Mouse (Mus musculus): ENCODE measurements around the gene Cenpl. TPM values are rescaled to one million over a fixed set of nuclear protein-coding genes. Genes with fewer than 3 reads are reported as not detected.

Gene Cenpl
- polyA plus RNA-seq, 1 experiment = 9.5 TPM

- peaks cover 32% of the 10 kb centered on the region for H3K36me3 ChIP-seq (ENCODE audit: control insufficient read depth, insufficient read depth, low read length)
- H3K4me3 ChIP-seq (ENCODE audit: control insufficient read depth, insufficient read depth, low read length) = no peak overlapping the region
- DNase-seq = no peak
- no peak overlapping the region for H3K27ac ChIP-seq (ENCODE audit: control insufficient read depth, insufficient read depth, low read length)
- WGBS = 11% methylated on average over 1 of the region's 1 CpGs
- H3K27me3 ChIP-seq (ENCODE audit: control insufficient read depth, insufficient read depth, low read length) = no peaks in the 10 kb centered on the region
- TF ChIP-seq CTCF (IDR thresholded peaks at IDR 0.05; ENCODE audit: borderline replicate concordance, control insufficient read depth, extremely low read depth, insufficient read depth, low read length, poor library complexity) (no peak), POLR2A (IDR thresholded peaks at IDR 0.05; ENCODE audit: control insufficient read depth, extremely low read depth, insufficient read depth, low read length, poor library complexity) (no peak)
- peaks cover 4% of the 10 kb centered on the region; the same call in 1 of the 2 replicates for H3K4me1 ChIP-seq (replicated peaks; ENCODE audit: control insufficient read depth, insufficient read depth, low read length)
Measured at GRCm38 (mm10) chr1:161037026-161037425, 33.5 kb upstream of the Cenpl start.

DNA sequence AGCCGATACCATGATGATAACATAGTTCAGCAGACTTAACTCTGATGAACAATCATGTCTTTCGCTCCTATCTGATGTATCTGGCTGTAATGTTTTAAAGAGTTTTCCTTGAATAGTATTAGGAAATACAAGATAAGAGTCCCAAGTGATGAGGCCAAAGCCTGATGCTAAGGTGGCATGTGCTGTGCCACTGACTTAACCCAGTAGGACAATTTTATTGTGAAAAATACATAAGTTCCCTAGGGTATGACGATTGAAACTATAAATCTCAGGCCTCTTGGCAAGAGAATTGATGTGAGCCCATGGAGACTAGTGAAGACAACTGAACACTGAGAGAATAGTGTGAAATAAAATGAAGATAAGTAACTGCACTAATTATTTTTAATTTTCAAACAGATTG is 32.9 kb upstream of the Cenpl start:
- H3K27me3 ChIP-seq (ENCODE audit: control insufficient read depth, insufficient read depth, low read length) = no peaks in the 10 kb centered on the region
- H3K4me1 ChIP-seq (replicated peaks; ENCODE audit: control insufficient read depth, insufficient read depth, low read length) = peaks cover 4% of the 10 kb centered on the region; the same call in 1 of the 2 replicates
- no peak overlapping the region for H3K4me3 ChIP-seq (ENCODE audit: control insufficient read depth, insufficient read depth, low read length)
- TF ChIP-seq POLR2A (IDR thresholded peaks at IDR 0.05; ENCODE audit: control insufficient read depth, extremely low read depth, insufficient read depth, low read length, poor library complexity) = no peak
- TF ChIP-seq CTCF (IDR thresholded peaks at IDR 0.05; ENCODE audit: borderline replicate concordance, control insufficient read depth, extremely low read depth, insufficient read depth, low read length, poor library complexity) = no peak
- H3K36me3 ChIP-seq (ENCODE audit: control insufficient read depth, insufficient read depth, low read length) = peaks cover 34% of the 10 kb centered on the region
- 55% methylated on average over 3 of the region's 3 CpGs for WGBS
- DNase-seq = no peak
- no peak overlapping the region for H3K27ac ChIP-seq (ENCODE audit: control insufficient read depth, insufficient read depth, low read length)

GRCm38 (mm10) chr1:161038004-161038403 is 32.5 kb upstream of the Cenpl start:
- 73% methylated on average over 3 of the region's 3 CpGs for WGBS
- DNase-seq = no peak

GRCm38 (mm10) chr1:161038968-161039721 is 31.4 kb upstream of the Cenpl start:
- Histone ChIP-seq H3K4me1 (replicated peaks; ENCODE audit: control insufficient read depth, insufficient read depth, low read length) (peaks cover 4% of the 10 kb centered on the region; the same call in 1 of the 2 replicates), H3K36me3 (ENCODE audit: control insufficient read depth, insufficient read depth, low read length) (peaks cover 41% of the 10 kb centered on the region), H3K4me3 (ENCODE audit: control insufficient read depth, insufficient read depth, low read length) (no peak overlapping the region), H3K27me3 (ENCODE audit: control insufficient read depth, insufficient read depth, low read length) (no peaks in the 10 kb centered on the region), H3K27ac (ENCODE audit: control insufficient read depth, insufficient read depth, low read length) (no peak overlapping the region)
- DNase-seq = no peak
- TF ChIP-seq POLR2A (IDR thresholded peaks at IDR 0.05; ENCODE audit: control insufficient read depth, extremely low read depth, insufficient read depth, low read length, poor library complexity) = no peak
- no peak for TF ChIP-seq CTCF (IDR thresholded peaks at IDR 0.05; ENCODE audit: borderline replicate concordance, control insufficient read depth, extremely low read depth, insufficient read depth, low read length, poor library complexity)
- 81% methylated on average over 3 of the region's 3 CpGs for WGBS

More at GRCm38 (mm10) chr1:161038004-161038403, 32.5 kb upstream of the Cenpl start:
- no peaks in the 10 kb centered on the region for H3K27me3 ChIP-seq (ENCODE audit: control insufficient read depth, insufficient read depth, low read length)
- H3K4me1 ChIP-seq (replicated peaks; ENCODE audit: control insufficient read depth, insufficient read depth, low read length) = peaks cover 4% of the 10 kb centered on the region; the same call in 1 of the 2 replicates
- no peak overlapping the region for H3K27ac ChIP-seq (ENCODE audit: control insufficient read depth, insufficient read depth, low read length)
- H3K4me3 ChIP-seq (ENCODE audit: control insufficient read depth, insufficient read depth, low read length) = no peak overlapping the region
- TF ChIP-seq CTCF (IDR thresholded peaks at IDR 0.05; ENCODE audit: borderline replicate concordance, control insufficient read depth, extremely low read depth, insufficient read depth, low read length, poor library complexity) = no peak
- no peak for TF ChIP-seq POLR2A (IDR thresholded peaks at IDR 0.05; ENCODE audit: control insufficient read depth, extremely low read depth, insufficient read depth, low read length, poor library complexity)
- H3K36me3 ChIP-seq (ENCODE audit: control insufficient read depth, insufficient read depth, low read length) = peaks cover 35% of the 10 kb centered on the region

DNA sequence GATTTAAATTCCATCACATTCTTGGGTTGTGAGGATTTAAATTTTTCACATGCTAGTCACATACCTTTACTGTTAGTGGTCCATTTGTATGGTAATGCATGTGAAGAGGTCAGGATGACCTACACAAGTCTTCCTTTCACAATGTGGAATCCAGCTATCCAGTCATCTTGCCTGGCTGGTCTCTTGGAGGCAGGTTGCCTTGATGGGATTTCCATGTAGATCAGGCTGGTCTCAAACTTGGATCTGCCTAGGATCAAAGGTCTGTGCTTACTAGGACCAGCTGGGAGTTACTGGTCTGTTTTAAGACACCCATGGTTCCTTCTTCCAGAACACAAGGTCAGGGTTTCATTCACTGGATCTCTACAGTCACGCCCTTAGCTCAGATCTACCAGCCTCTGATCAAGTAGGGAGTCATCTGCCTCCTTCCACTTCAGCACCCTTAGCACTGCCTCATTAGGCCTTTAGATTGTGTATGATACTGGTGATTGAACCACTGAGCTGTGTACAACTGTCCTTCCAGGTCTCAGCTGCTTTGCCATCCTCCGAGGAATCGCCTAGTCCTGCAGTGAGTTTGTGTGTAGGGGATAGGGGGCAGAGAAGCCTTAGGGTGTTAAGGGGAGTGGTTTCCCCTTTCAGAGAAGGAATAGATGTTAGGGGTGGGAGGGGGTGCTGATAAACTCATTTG is 30.6 kb upstream of the Cenpl start:
- WGBS = 73% methylated on average over 3 of the region's 3 CpGs
- H3K27ac ChIP-seq (ENCODE audit: control insufficient read depth, insufficient read depth, low read length) = no peak overlapping the region
- H3K36me3 ChIP-seq (ENCODE audit: control insufficient read depth, insufficient read depth, low read length) = peaks cover 41% of the 10 kb centered on the region
- no peaks in the 10 kb centered on the region for H3K27me3 ChIP-seq (ENCODE audit: control insufficient read depth, insufficient read depth, low read length)
- no peak overlapping the region for H3K4me3 ChIP-seq (ENCODE audit: control insufficient read depth, insufficient read depth, low read length)
- DNase-seq = no peak
- peaks cover 4% of the 10 kb centered on the region; the same call in 1 of the 2 replicates for H3K4me1 ChIP-seq (replicated peaks; ENCODE audit: control insufficient read depth, insufficient read depth, low read length)
- TF ChIP-seq POLR2A (IDR thresholded peaks at IDR 0.05; ENCODE audit: control insufficient read depth, extremely low read depth, insufficient read depth, low read length, poor library complexity) (no peak), CTCF (IDR thresholded peaks at IDR 0.05; ENCODE audit: borderline replicate concordance, control insufficient read depth, extremely low read depth, insufficient read depth, low read length, poor library complexity) (no peak)

DNA sequence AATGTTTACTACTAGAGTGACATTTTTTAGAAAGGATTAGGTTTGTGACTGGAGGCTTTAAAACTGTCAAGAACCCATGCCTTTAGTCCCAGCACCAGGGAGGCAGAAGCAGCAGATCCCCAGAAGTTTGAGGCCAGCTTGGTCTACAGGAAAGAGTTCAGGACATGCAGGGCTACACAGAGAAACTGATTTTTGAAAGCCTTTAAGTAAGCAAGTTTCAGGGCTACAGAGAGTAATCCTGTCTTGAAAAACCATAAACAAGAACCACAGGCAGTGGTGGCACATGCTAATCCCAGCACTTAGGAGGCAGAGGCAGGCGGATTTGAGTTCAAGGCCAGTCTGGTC is 30.1 kb upstream of the Cenpl start:
- WGBS = 96% methylated on average over 1 of the region's 1 CpGs
- no peak overlapping the region for H3K27ac ChIP-seq (ENCODE audit: control insufficient read depth, insufficient read depth, low read length)

More for the DNA sequence above, 30.1 kb upstream of the Cenpl start:
- H3K36me3 ChIP-seq (ENCODE audit: control insufficient read depth, insufficient read depth, low read length) = peaks cover 41% of the 10 kb centered on the region
- TF ChIP-seq CTCF (IDR thresholded peaks at IDR 0.05; ENCODE audit: borderline replicate concordance, control insufficient read depth, extremely low read depth, insufficient read depth, low read length, poor library complexity) = no peak
- no peak for DNase-seq
- H3K4me1 ChIP-seq (replicated peaks; ENCODE audit: control insufficient read depth, insufficient read depth, low read length) = peaks cover 4% of the 10 kb centered on the region; the same call in 1 of the 2 replicates
- no peak overlapping the region for H3K4me3 ChIP-seq (ENCODE audit: control insufficient read depth, insufficient read depth, low read length)
- H3K27me3 ChIP-seq (ENCODE audit: control insufficient read depth, insufficient read depth, low read length) = no peaks in the 10 kb centered on the region
